Mouse (Mus musculus) heart, postnatal 0 days (tissue): Measurements from ENCODE around the gene Zxdc. TPM values are rescaled to one million over a fixed set of nuclear protein-coding genes. Genes with fewer than 3 reads are reported as not detected.
A peak's percentile ranks its signal among the peaks of the same experiment; 100 is the strongest.

Experiments
- ATAC-seq: fragments of 200-750 bp; cut with Nextera tagmentation; 2 replicates; pipeline ENCODE4 v1.8.0; 2017; ENCODE audit warnings: low read depth, moderate number of reproducible peaks, moderate library complexity; ENCODE audit not compliant: insufficient read depth
- DNase-seq: peaks from one replicate; pipeline ENCODE4 v3.0.0-alpha.2; 2016; ENCODE audit warnings: low spot score
- H3K27ac ChIP-seq: fragments of 300-500 bp; sonication (generic); 2 replicates; pipeline ENCODE4 v1.5.1; 2014; ENCODE audit warnings: low read depth, mild to moderate bottlenecking
- H3K27me3 ChIP-seq: fragments of 300-500 bp; sonication (generic); 2 replicates; pipeline ENCODE4 v1.6.1; 2014; ENCODE audit warnings: low read length, mixed read lengths; ENCODE audit not compliant: control insufficient read depth, insufficient read depth
- H3K36me3 ChIP-seq: fragments of 300-500 bp; sonication (generic); replicated peaks from 2 replicates; pipeline ENCODE4 v1.6.1; 2014; ENCODE audit warnings: low read length, mixed read lengths; ENCODE audit not compliant: control insufficient read depth, insufficient read depth
- H3K4me1 ChIP-seq: fragments of 300-500 bp; sonication (generic); 2 replicates; pipeline ENCODE4 v1.6.1; 2014; ENCODE audit warnings: antibody characterized with exemption; ENCODE audit not compliant: control insufficient read depth, insufficient read depth
- H3K4me2 ChIP-seq: fragments of 300-500 bp; sonication (generic); 2 replicates; pipeline ENCODE4 v1.6.1; 2014; ENCODE audit warnings: low read depth, mild to moderate bottlenecking, low read length, moderate library complexity
- H3K4me3 ChIP-seq: fragments of 300-500 bp; sonication (generic); 2 replicates; pipeline ENCODE4 v1.5.1; 2014; ENCODE audit warnings: low read depth, low read length
- H3K9ac ChIP-seq: fragments of 300-500 bp; sonication (generic); replicated peaks from 2 replicates; pipeline ENCODE4 v1.6.1; 2014; ENCODE audit warnings: low read depth, low read length, mixed read lengths
- H3K9me3 ChIP-seq: fragments of 300-500 bp; sonication (generic); replicated peaks from 2 replicates; pipeline ENCODE4 v1.6.1; 2016; ENCODE audit warnings: low read length; ENCODE audit not compliant: control insufficient read depth
- CTCF ChIP-seq: IDR thresholded peaks from 2 replicates; pipeline ENCODE4 v1.5.1; 2016; ENCODE audit warnings: antibody characterized with exemption, control low read depth, low read depth
- EP300 ChIP-seq: IDR thresholded peaks from 2 replicates; pipeline ENCODE4 v1.6.1; 2016; ENCODE audit warnings: antibody characterized with exemption, low read depth
- WGBS: fragments of 180-500 bp; shearing (Covaris S2); extraction: QIAGEN DNeasy Blood & Tissue Kit; methylation state at CpG from one replicate; pipeline ENCODE4 v1.1.7; 2014; 5-methylcytosine and 5-hydroxymethylcytosine counted together
- polyA plus RNA-seq: library from polyadenylated mRNA; unstranded; fragments of >200 nt; fragmentation: Nextera tagmentation; extraction: Ambion mirVana; gene quantifications from 2 replicates; pipeline ENCODE4 v1.2.1, GENCODE M21; 2015
- total RNA-seq: library from RNA; depleted of rRNA; stranded (reverse); fragments of >200 nt; gene quantifications from 2 replicates; pipeline ENCODE4 v1.2.3, GENCODE M21; 2014; ENCODE audit warnings: low replicate concordance

The Zxdc gene
- total and polyA plus RNA-seq, 2 experiments from 2014 or later, result 5.2 to 21.9 TPM

- no peak for TF ChIP-seq EP300
- no peak for TF ChIP-seq CTCF
- Histone ChIP-seq H3K9me3 (no peaks in the 10 kb centered on the region), H3K9ac (no peak overlapping the region), H3K36me3 (no peaks in the 10 kb centered on the region), H3K4me1 (no peaks in the 10 kb centered on the region), H3K27me3 (0 out of 2 replicates have a peak, but pooled peaks cover 5% of the 10 kb centered on the region), H3K27ac (no peak overlapping the region), H3K4me3 (no peak overlapping the region), H3K4me2 (no peak overlapping the region)
- DNase-seq (no peak), ATAC-seq (no peak)
- WGBS, result 63% methylated on average over 4 of the region's 4 CpGs
These were observed 22.1 kb upstream of the Zxdc start for GRCm38 (mm10) chr6:90347183-90347582.

- no peak for TF ChIP-seq EP300
- no peak for TF ChIP-seq CTCF
These were observed 20.8 kb upstream of the Zxdc start for GRCm38 (mm10) chr6:90348500-90348899.

GRCm38 (mm10) chr6:90350011-90350410 is 19.3 kb upstream of the Zxdc start:
- 0 out of 2 replicates have a peak, but pooled peaks cover 5% of the 10 kb centered on the region for H3K27me3 ChIP-seq
- H3K27ac ChIP-seq, result no peak overlapping the region
- DNase-seq, result no peak
- no peak overlapping the region for H3K4me2 ChIP-seq
- no peak for ATAC-seq
- H3K36me3 ChIP-seq, result no peaks in the 10 kb centered on the region
- H3K9me3 ChIP-seq, result no peaks in the 10 kb centered on the region
- TF ChIP-seq EP300 (no peak), CTCF (no peak)
- H3K4me1 ChIP-seq, result no peaks in the 10 kb centered on the region
- no peak overlapping the region for H3K4me3 ChIP-seq
- 64% methylated on average over 2 of the region's 2 CpGs for WGBS
- H3K9ac ChIP-seq, result no peak overlapping the region

More at GRCm38 (mm10) chr6:90348500-90348899, 20.8 kb upstream of the Zxdc start:
- ATAC-seq (no peak), DNase-seq (no peak)
- Histone ChIP-seq H3K27ac (no peak overlapping the region), H3K4me2 (no peak overlapping the region), H3K9me3 (no peaks in the 10 kb centered on the region), H3K36me3 (no peaks in the 10 kb centered on the region), H3K4me3 (no peak overlapping the region), H3K4me1 (no peaks in the 10 kb centered on the region), H3K27me3 (0 out of 2 replicates have a peak, but pooled peaks cover 5% of the 10 kb centered on the region), H3K9ac (no peak overlapping the region)
- WGBS, result 65% methylated on average over 4 of the region's 4 CpGs

GRCm38 (mm10) chr6:90358142-90358541 is 11.2 kb upstream of the Zxdc start:
- no peak for ATAC-seq

GRCm38 (mm10) chr6:90359445-90359844 is 9.8 kb upstream of the Zxdc start:
- Histone ChIP-seq H3K4me3 (no peak overlapping the region), H3K27ac (peak overlapping the region; percentile 60; the same call in 1 of the 2 replicates), H3K4me1 (peaks cover 10% of the 10 kb centered on the region), H3K9ac (no peak overlapping the region), H3K36me3 (no peaks in the 10 kb centered on the region), H3K27me3 (no peaks in the 10 kb centered on the region), H3K4me2 (no peak overlapping the region), H3K9me3 (no peaks in the 10 kb centered on the region)
- 52% methylated on average over 2 of the region's 2 CpGs for WGBS
- ATAC-seq (0 out of 2 replicates have a peak, but pooled peaks have one; percentile 16), DNase-seq (no peak)
- TF ChIP-seq CTCF (no peak), EP300 (no peak)

More at GRCm38 (mm10) chr6:90358142-90358541, 11.2 kb upstream of the Zxdc start:
- Histone ChIP-seq H3K27ac (no peak overlapping the region), H3K4me1 (peaks cover 10% of the 10 kb centered on the region), H3K4me3 (no peak overlapping the region), H3K27me3 (no peaks in the 10 kb centered on the region), H3K4me2 (no peak overlapping the region), H3K36me3 (no peaks in the 10 kb centered on the region), H3K9ac (no peak overlapping the region), H3K9me3 (no peaks in the 10 kb centered on the region)
- no peak for DNase-seq
- TF ChIP-seq EP300 (no peak), CTCF (no peak)
- WGBS, result 44% methylated on average over 5 of the region's 5 CpGs
